Mouse (Mus musculus): ENCODE measurements around the gene Cdx4. TPM values are rescaled to one million over a fixed set of nuclear protein-coding genes. Genes with fewer than 3 reads are reported as not detected.

Gene Cdx4
- total RNA-seq (2021), result not detected
- long read RNA-seq, experiment 1, result 0 reads
- long read RNA-seq, experiment 2, result 0 reads

DNA sequence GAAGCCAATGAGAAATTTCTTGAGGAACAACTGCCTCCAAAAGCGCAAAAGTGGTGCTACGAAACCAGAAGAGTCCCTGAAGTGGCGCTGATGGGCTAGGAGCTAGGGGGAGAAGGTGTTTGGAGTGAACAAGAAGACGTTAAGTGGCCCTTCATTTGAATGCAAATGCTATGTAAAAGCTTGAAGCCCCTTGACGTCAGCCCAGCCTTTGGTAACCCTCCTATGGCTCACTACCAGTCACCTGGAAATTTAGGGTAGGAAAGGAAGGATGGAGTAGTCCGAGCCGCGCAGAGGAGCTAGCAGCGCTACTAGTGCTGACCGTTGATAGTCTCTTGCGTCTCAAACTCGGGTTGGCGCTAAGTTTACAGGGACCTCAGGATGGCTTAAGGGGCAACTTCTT lies at the start of gene Cdx4:
TSS of gene Cdx4 (plus strand) at position 253 of the 400 bp plus-strand sequence.
- H3K27ac ChIP-seq, result no peak within 1 kb of the TSS
- intact Hi-C loops (cut with DNase I), result no loop called here
- no peak for DNase-seq (ENCODE audit: extremely low spot score in 1 of 2, low spot score in 2 of 2)
- no peak within 1 kb of the TSS for H3K4me3 ChIP-seq
- no peak for TF ChIP-seq CTCF (IDR thresholded peaks at IDR 0.05)

DNA sequence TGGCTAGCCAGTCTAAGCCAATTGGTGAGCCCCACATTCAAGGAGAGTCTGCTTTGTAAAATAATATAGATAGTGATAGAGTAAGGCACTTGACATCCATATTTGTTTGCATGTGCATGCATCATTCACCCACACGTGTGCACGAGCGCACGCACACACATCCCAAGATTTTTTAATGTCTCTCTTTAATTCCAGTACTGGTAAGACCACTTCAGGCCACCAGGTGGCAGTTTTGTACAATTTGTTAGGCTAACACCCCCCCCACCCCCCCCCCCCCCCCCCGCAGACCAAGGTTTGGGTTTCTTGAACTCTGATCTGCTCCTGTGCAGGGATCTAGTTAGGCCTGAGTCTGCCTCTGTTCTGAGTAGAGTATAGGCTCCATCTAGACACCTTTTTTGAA lies 46.9 kb upstream of the Cdx4 start:
- H3K4me3 ChIP-seq, result no peak overlapping the region
- no peak overlapping the region for H3K27ac ChIP-seq
- TF ChIP-seq CTCF (IDR thresholded peaks at IDR 0.05), result no peak; the same call in 1 of the 2 replicates
- intact Hi-C loops (cut with DNase I), result no loop called here
- DNase-seq (ENCODE audit: extremely low spot score in 1 of 2, low spot score in 2 of 2), result peak in 1 of 2 experiments; percentile 8

DNA sequence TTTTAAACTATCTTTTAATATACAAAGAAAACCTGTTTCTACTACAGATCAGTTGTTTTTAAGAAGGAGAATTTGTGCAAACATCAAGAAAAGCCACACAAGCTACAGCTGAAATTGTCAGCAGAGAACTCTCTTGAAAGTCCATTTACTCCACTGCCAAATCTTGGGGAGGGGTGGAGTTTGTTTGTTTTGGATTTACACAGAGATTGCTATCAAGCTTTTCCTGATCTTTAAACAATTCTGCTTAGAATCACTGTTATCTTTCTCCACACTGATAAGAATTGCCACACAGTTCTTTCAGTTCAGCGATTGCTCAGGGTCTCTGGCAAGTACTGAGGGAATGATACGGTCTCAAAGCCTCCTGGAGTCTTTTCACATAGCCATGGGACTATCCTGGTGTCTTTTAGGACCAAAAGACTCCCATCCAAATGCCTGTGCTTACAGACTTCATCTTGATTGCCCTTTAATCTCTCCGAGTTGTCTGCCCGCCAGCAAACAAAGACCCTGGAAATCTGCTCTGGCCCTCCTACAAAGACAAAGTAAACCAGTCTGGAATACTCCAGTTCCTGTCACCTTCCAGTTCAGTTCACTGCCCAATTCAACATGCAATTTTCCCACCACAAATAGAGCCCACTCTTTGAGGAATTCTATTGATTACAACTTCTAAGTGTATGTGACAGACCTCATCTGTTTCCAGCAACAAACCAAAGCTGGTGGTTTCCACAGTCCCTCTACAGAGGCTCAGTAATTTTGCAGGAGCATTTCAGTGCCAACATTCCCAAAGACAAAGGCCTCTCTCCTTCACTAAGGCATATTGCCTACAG lies 34.1 kb upstream of the Cdx4 start:
- no peak for TF ChIP-seq CTCF (IDR thresholded peaks at IDR 0.05)
- intact Hi-C loops (cut with DNase I), result loop anchor here (5.0 kb wide), 1 partner anchor 70 kb away; the partner anchor contains the start of gene Chic1
- Histone ChIP-seq H3K4me3 (no peak overlapping the region), H3K27ac (no peak overlapping the region)
- DNase-seq (ENCODE audit: extremely low spot score in 1 of 2, low spot score in 2 of 2), result no peak

DNA sequence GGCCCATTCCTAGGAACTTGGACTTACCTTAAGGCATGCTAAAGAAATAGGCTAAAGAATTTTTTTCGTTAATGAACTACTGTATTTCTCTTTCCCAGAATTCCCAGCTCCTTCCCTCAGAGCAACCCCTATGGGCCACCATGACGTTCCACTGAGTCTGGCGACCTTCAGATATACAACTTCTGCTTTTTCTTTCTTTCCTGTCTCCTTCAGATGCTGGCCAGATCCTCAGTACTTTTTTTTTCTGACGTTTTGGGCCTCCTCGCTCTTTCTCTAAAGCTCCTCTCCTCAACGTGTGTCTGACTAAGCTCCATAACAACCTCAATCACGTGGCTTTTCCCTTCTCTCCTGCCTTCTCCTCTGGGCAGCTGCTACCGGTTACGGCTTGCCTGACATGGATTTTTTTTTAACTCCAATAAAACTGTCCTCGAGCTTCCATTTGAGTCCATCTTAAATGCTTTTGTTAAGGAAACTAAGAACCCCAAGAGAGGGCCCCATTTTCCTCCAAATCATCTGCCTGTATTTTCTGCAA lies 33.3 kb upstream of the Cdx4 start:
- Histone ChIP-seq H3K27ac (no peak overlapping the region), H3K4me3 (no peak overlapping the region)
- intact Hi-C loops (cut with DNase I), result loop anchor here (5.0 kb wide), 1 partner anchor 69 kb away; the partner anchor contains the start of gene Chic1
- no peak for TF ChIP-seq CTCF (IDR thresholded peaks at IDR 0.05)
- DNase-seq (ENCODE audit: extremely low spot score in 1 of 2, low spot score in 2 of 2), result no peak

DNA sequence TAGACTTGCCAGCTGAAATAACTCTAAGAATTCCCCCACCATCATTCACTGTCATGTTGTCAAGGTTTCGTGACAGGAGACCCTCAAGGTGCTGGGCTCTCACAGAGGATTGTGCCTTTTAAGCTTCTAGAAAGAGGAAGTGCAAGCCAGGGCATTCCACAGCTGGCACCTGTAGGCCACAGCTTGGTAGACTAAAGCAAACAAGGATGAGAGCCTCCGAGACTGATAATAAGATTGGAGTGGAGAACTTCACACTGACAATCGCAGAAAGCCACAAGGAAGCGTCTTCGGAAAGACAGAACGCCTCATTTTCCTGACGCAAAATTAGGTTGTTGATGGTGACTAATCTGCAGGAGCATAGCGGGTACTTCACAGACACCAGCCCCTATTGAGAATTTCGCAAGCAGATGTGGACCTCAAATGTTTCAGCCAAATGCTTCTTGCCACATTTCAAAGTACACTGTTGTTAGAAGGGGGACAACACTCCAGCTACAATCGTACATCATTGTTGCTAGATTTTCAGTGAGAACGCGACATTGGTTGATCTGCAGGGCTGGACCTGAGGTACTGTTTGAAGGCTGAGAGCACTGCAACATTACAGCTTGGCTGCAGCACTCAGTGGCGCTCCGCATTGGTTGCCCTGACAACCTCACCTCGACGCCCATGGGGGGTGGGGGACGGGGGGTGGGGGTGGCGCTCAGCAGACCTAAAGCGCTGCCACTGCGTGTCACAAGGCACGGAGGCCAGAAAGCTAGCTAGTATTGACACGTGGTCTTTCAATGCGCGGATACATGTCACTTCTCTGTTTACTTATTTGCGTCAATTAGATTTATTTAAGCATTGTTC lies 32.5 kb upstream of the Cdx4 start:
- DNase-seq (ENCODE audit: extremely low spot score in 1 of 2, low spot score in 2 of 2), result peak in 1 of 2 experiments; percentile 8
- no peak overlapping the region for H3K27ac ChIP-seq
- intact Hi-C loops (cut with DNase I), result loop anchor here (5.0 kb wide), 1 partner anchor 69 kb away; the partner anchor contains the start of gene Chic1
- H3K4me3 ChIP-seq, result no peak overlapping the region
- TF ChIP-seq CTCF (IDR thresholded peaks at IDR 0.05), result no peak

DNA sequence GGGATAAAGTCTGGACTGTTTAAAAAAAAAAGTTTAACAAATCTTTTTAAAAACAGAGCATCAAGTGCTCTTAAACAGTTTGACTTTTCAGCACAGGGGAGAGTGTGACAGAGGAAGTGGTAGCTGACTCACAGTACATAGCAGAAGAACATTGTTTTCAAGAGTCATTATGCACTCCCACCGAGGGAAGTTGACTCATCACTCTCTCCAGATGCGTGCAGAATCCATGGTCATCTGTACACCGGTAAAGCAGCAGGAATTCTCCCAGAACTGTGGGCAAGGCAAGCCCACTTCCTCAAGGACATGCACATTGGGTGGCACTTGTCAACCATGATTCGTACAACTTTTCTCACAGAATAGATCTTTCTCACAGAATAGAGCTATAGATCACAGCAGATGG lies 22.3 kb upstream of the Cdx4 start:
- intact Hi-C loops (cut with DNase I), result no loop called here
- Histone ChIP-seq H3K27ac (no peak overlapping the region), H3K4me3 (no peak overlapping the region)
- no peak for DNase-seq (ENCODE audit: extremely low spot score in 1 of 2, low spot score in 2 of 2)
- no peak for TF ChIP-seq CTCF (IDR thresholded peaks at IDR 0.05)

GRCm38 (mm10) chrX:103308262-103308661 lies 12.9 kb upstream of the Cdx4 start:
- no peak for TF ChIP-seq CTCF (IDR thresholded peaks at IDR 0.05)
- H3K4me3 ChIP-seq, result no peak overlapping the region
- no peak for DNase-seq (ENCODE audit: extremely low spot score in 1 of 2, low spot score in 2 of 2)
- intact Hi-C loops (cut with DNase I), result no loop called here
- H3K27ac ChIP-seq, result no peak overlapping the region

- intact Hi-C loops (cut with DNase I), result no loop called here
- no peak for TF ChIP-seq CTCF (IDR thresholded peaks at IDR 0.05)
- H3K4me3 ChIP-seq, result no peak overlapping the region
- DNase-seq (ENCODE audit: extremely low spot score in 1 of 2, low spot score in 2 of 2), result no peak
- no peak overlapping the region for H3K27ac ChIP-seq
Measured at GRCm38 (mm10) chrX:103311723-103312122, 9.5 kb upstream of the Cdx4 start.

- Histone ChIP-seq H3K27ac (no peak overlapping the region), H3K4me3 (no peak overlapping the region)
- no peak for DNase-seq (ENCODE audit: extremely low spot score in 1 of 2, low spot score in 2 of 2)
- TF ChIP-seq CTCF (IDR thresholded peaks at IDR 0.05), result no peak
- intact Hi-C loops (cut with DNase I), result no loop called here
Measured at GRCm38 (mm10) chrX:103314146-103314545, 7.1 kb upstream of the Cdx4 start.

- H3K27ac ChIP-seq, result no peak overlapping the region
- DNase-seq (ENCODE audit: extremely low spot score in 1 of 2, low spot score in 2 of 2), result no peak
- no peak overlapping the region for H3K4me3 ChIP-seq
- no peak for TF ChIP-seq CTCF (IDR thresholded peaks at IDR 0.05)
- intact Hi-C loops (cut with DNase I), result no loop called here
Measured at GRCm38 (mm10) chrX:103325900-103326299, 4.7 kb downstream of the Cdx4 start.

DNA sequence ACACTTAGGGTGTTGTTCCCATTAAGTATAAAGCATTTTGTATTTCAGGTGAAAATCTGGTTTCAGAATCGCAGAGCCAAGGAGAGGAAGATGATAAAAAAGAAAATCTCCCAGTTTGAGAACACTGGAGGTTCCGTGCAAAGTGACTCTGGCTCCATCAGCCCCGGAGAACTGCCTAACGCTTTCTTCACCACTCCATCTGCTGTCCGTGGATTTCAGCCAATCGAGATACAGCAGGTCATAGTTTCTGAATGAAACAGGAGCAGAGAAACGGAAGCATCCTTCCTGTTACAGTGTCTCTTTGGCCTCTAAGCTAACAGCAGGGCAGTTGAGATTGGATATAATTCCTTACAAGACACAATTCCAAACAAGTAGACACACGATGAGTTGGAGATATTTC lies 8.2 kb downstream of the Cdx4 start:
- no peak overlapping the region for H3K4me3 ChIP-seq

More for the DNA sequence above, 8.2 kb downstream of the Cdx4 start:
- H3K27ac ChIP-seq, result no peak overlapping the region
- no peak for TF ChIP-seq CTCF (IDR thresholded peaks at IDR 0.05)
- DNase-seq (ENCODE audit: extremely low spot score in 1 of 2, low spot score in 2 of 2), result no peak
- intact Hi-C loops (cut with DNase I), result no loop called here
